Mouse (Mus musculus): ENCODE data around the gene March9.

DNA sequence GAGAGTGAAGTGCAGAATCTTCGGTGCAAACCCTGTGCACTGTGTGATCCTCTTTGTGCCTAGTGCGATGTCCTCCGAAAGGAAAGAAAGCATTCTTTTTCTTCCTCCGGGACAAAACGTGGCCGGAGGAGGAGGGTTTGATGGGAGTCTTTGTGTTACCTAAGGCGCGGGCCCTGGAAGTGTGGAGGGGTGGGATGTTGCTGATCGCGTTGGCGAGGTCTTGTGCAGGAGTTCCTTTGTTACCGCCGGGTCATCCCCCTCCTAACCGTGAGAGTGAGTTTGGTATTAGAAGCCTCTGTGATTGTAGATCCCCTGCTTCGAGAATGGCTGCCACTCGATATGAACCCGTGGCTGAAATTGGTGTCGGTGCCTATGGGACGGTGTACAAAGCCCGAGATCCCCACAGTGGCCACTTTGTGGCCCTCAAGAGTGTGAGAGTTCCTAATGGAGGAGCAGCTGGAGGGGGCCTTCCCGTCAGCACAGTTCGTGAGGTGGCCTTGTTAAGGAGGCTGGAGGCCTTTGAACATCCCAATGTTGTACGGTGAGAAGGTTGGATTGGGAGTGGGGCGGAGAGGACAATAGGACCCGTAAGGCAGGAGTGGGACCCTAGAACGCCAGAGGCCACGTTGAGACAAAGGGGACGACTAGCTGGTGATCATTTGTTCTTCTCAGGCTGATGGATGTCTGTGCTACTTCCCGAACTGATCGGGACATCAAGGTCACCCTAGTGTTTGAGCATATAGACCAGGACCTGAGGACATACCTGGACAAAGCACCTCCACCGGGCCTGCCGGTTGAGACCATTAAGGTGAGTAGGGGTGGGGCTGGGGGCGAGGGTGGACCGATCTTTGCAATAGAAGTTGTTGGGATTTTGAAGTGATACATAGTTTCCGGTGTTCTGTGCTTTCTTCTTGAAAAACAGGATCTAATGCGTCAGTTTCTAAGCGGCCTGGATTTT, 4.2 kb upstream of the March9 start:
- TF ChIP-seq POLR2A (IDR thresholded peaks at IDR 0.05; ENCODE audit: insufficient read depth, low read depth, low read length) (no peak), CTCF (IDR thresholded peaks at IDR 0.05; ENCODE audit: insufficient read depth, low read depth, low read length) (no peak)
